Mouse (Mus musculus) liver, postnatal 0 days (tissue): ENCODE results near the gene Fcf1. TPM values are rescaled to one million over a fixed set of nuclear protein-coding genes. Genes with fewer than 3 reads are reported as not detected.

Experiments used
- ATAC-seq: fragments of 200-750 bp; cut with Nextera tagmentation; 2 replicates; pipeline ENCODE4 v1.8.0; 2017; ENCODE audit warnings: mild to moderate bottlenecking, moderate library complexity
- DNase-seq: peaks from one replicate; pipeline ENCODE4 v3.0.0-alpha.2; 2016
- H3K27ac ChIP-seq: fragments of 300-500 bp; sonication (generic); 2 replicates; pipeline ENCODE4 v1.5.1; 2014; ENCODE audit warnings: antibody characterized with exemption, moderate library complexity, mild to moderate bottlenecking, low read depth
- H3K27me3 ChIP-seq: fragments of 300-500 bp; sonication (generic); 2 replicates; pipeline ENCODE4 v1.6.1; 2014; ENCODE audit warnings: low read length, control low read depth, mixed read lengths; ENCODE audit not compliant: insufficient read depth
- H3K36me3 ChIP-seq: fragments of 300-500 bp; sonication (generic); replicated peaks from 2 replicates; pipeline ENCODE4 v1.6.1; 2014; ENCODE audit warnings: mild to moderate bottlenecking, control low read depth, low read length, moderate library complexity, mixed read lengths; ENCODE audit not compliant: insufficient read depth
- H3K4me1 ChIP-seq: fragments of 300-500 bp; sonication (generic); 2 replicates; pipeline ENCODE4 v1.6.1; 2014; ENCODE audit warnings: antibody characterized with exemption, mild to moderate bottlenecking, control low read depth; ENCODE audit not compliant: insufficient read depth
- H3K4me2 ChIP-seq: fragments of 300-500 bp; sonication (generic); 2 replicates; pipeline ENCODE4 v1.6.1; 2014; ENCODE audit warnings: low read depth, mild to moderate bottlenecking, low read length, moderate library complexity, mixed read lengths
- H3K4me3 ChIP-seq: fragments of 300-500 bp; sonication (generic); 2 replicates; pipeline ENCODE4 v1.5.1; 2014; ENCODE audit warnings: low read depth, low read length
- H3K9ac ChIP-seq: fragments of 300-500 bp; sonication (generic); replicated peaks from 2 replicates; pipeline ENCODE4 v1.6.1; 2014; ENCODE audit warnings: mild to moderate bottlenecking, moderate library complexity
- H3K9me3 ChIP-seq: fragments of 300-500 bp; sonication (generic); 2 replicates; pipeline ENCODE4 v1.6.1; 2016; ENCODE audit warnings: mild to moderate bottlenecking, control low read depth, low read length, mixed read lengths
- CTCF ChIP-seq: sonication (generic); IDR thresholded peaks from 2 replicates; pipeline ENCODE4 v1.5.1; 2016; ENCODE audit warnings: antibody characterized with exemption, low read depth
- EP300 ChIP-seq: IDR thresholded peaks from 2 replicates; pipeline ENCODE4 v1.6.1; 2016; ENCODE audit warnings: antibody characterized with exemption, low read depth, mild to moderate bottlenecking
- WGBS: fragments of 180-500 bp; shearing (Covaris S2); extraction: QIAGEN DNeasy Blood & Tissue Kit; methylation state at CpG from one replicate; pipeline ENCODE4 v1.1.7; 2014; ENCODE audit not compliant: insufficient replicate concordance; 5-methylcytosine and 5-hydroxymethylcytosine counted together
- polyA plus RNA-seq: library from polyadenylated mRNA; unstranded; fragments of >200 nt; fragmentation: Nextera tagmentation; extraction: Ambion mirVana; gene quantifications from 2 replicates; pipeline ENCODE4 v1.2.1, GENCODE M21; 2015

The Fcf1 gene
- polyA plus RNA-seq, result 66.0 and 74.5 TPM in 2 replicates

DNA sequence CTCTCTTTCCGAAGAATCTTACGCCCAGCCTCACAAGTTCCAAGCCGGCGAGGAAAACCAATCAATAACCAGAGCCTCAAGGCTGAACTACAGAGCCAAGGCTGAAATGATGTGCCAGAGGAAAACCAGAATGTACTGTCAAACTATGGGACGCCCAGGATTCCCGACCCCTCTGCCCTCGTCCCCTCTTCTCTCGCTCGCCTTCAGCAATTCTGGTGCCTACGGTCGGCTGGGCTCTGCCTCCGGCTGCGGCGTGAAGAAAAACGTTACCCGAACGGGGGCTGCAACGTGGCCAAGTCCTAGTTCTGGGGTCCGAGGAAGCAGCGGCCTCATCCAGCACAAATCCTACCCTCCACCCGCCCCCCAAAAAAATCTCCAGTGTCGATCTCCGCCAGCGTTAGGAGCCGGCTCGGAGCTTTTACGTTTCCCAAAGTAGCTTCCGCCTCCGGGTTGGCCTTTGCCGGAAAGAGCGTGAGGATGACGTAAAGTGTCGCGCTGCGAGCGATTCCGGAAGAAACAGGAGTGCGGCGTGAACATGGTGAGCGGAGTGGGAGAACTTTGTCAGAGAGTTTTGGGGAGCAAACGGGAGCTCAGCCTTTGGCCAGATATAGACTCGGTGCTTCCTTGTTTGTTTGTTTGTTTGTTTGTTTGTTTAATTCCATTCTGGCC is at the start of gene Fcf1, which contains the start of gene Arel1:
TSS of gene Fcf1 (plus strand) at position 470 of the 669 bp plus-strand sequence.
TSS of gene Arel1 (minus strand) at position 473 of the 669 bp plus-strand sequence.
- H3K27ac ChIP-seq, result peak within 1 kb of the TSS; percentile 88
- peak within 1 kb of the TSS; percentile 79 for H3K4me3 ChIP-seq
- H3K36me3 ChIP-seq, result peaks cover 29% of the 10 kb centered on the region
- peak; percentile 84 for ATAC-seq
- H3K4me1 ChIP-seq, result peaks cover 12% of the 10 kb centered on the region
- WGBS, result under 1% methylated on average over 42 of the region's 42 CpGs
- H3K27me3 ChIP-seq, result no peaks in the 10 kb centered on the region
- H3K4me2 ChIP-seq, result peak within 1 kb of the TSS; percentile 73
- peak; percentile 93 for DNase-seq
- H3K9ac ChIP-seq, result peak within 1 kb of the TSS; percentile 91
- H3K9me3 ChIP-seq, result no peaks in the 10 kb centered on the region
- TF ChIP-seq CTCF (no peak), EP300 (0 out of 2 replicates have a peak, but pooled peaks have one; percentile 39)

DNA sequence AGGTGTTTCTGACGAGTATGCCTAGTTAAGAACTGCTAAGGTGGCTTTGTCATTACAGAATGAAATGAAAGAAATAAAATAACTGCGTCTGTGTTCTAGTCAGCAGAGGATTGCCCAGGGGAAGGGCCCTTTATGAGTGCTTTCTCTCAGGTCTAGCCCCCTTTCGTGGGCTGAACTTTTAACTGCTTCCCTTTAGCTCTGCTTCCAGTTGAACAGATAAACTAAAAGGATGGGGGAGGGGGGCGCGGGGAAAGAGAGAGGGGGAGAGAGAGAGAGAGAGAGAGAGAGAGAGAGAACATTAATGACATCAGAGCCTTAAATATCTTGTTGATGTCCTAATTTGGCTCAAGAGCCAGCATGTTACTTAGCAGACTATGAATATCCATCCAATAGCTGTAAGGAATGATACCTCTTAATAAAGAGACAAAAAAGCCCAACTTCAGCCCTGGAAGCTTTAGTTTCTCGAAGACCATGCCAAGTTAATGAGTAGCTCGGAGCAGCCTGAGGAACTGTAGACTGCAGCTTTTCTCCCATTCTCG is 48.7 kb upstream of the Fcf1 start:
- Histone ChIP-seq H3K4me3 (no peak overlapping the region), H3K27ac (no peak overlapping the region), H3K36me3 (peaks cover 85% of the 10 kb centered on the region)

DNA sequence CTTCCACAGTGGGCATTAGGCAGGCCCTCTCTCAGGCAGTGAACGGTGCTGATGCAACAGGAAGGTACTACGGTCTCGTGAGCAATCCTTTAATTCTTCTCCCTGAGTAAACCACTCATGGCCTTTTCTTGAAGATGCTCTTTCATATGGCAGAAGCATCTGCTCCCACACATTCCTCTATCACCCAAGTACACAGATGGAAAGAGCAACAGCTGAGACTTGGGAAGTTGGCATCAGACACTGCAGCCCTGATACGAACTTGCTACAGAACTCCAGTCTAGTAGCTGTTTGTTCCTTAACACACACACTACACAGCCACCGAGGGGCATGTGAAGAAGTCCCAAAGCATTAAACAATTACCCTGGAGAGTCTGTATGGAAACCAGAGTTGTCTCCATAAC is 46.4 kb upstream of the Fcf1 start:
- H3K27me3 ChIP-seq, result no peaks in the 10 kb centered on the region
- no peak overlapping the region for H3K9ac ChIP-seq
- no peak for TF ChIP-seq EP300
- no peak for TF ChIP-seq CTCF
- no peaks in the 10 kb centered on the region for H3K4me1 ChIP-seq
- ATAC-seq (no peak), DNase-seq (no peak)
- no peak overlapping the region for H3K27ac ChIP-seq
- H3K4me3 ChIP-seq, result no peak overlapping the region
- H3K36me3 ChIP-seq, result peaks cover 80% of the 10 kb centered on the region
- H3K9me3 ChIP-seq, result no peaks in the 10 kb centered on the region
- WGBS, result 88% methylated on average over 5 of the region's 5 CpGs
- H3K4me2 ChIP-seq, result no peak overlapping the region

More for the DNA sequence above, 48.7 kb upstream of the Fcf1 start:
- H3K9ac ChIP-seq, result no peak overlapping the region
- no peak for DNase-seq
- WGBS, result 83% methylated on average over 8 of the region's 8 CpGs
- H3K4me2 ChIP-seq, result no peak overlapping the region
- no peaks in the 10 kb centered on the region for H3K4me1 ChIP-seq
- no peaks in the 10 kb centered on the region for H3K27me3 ChIP-seq
- H3K9me3 ChIP-seq, result no peaks in the 10 kb centered on the region
- TF ChIP-seq CTCF (no peak), EP300 (no peak)
- no peak for ATAC-seq

DNA sequence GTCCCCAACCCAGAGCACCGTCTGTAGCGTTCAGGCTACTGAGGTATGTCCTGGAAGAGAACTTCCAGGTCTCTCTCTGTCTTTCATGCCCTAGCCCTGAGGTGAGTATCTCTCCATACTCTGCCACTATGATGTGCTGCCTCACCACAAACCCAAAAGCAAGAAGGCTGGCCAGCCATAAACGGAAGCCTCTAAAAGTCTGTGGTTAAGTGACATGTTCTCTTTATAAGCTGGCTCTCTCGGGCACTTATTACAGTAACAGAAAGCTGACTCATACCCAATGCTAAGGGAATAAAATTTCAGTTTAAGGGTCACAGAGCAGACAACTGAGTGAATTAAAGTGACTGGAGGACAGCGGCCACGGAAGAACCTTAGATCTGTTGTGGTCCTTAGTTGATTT is 44.2 kb upstream of the Fcf1 start:
- DNase-seq (no peak), ATAC-seq (no peak)
- TF ChIP-seq EP300, result no peak
- no peak for TF ChIP-seq CTCF
- Histone ChIP-seq H3K36me3 (peaks cover 80% of the 10 kb centered on the region), H3K4me2 (no peak overlapping the region), H3K27me3 (no peaks in the 10 kb centered on the region), H3K9ac (no peak overlapping the region), H3K27ac (no peak overlapping the region), H3K4me1 (no peaks in the 10 kb centered on the region), H3K4me3 (no peak overlapping the region), H3K9me3 (no peaks in the 10 kb centered on the region)
- WGBS, result 80% methylated on average over 6 of the region's 6 CpGs

DNA sequence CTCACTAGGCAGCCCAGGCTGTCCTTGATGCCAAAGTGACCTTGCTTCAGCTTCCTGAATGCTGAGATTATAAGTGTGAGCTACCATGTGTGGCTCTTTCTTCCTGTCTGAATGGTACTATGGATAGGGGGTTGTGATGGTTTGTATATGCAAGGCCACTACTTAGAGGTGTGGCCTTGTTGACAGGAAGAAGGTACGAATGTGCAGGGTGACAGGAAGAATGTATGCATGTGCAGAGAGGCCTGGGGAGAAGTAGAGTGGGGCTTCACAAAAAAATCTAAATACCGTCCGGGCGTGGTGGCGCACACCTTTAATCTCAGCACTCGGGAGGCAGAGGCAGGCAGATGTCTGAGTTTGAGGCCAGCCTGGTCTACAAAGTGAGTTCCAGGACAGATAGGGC is 38.5 kb upstream of the Fcf1 start:
- H3K36me3 ChIP-seq, result peaks cover 72% of the 10 kb centered on the region
- TF ChIP-seq CTCF (no peak), EP300 (no peak)
- H3K9ac ChIP-seq, result no peak overlapping the region
- no peaks in the 10 kb centered on the region for H3K9me3 ChIP-seq
- ATAC-seq (no peak), DNase-seq (no peak)
- no peak overlapping the region for H3K4me3 ChIP-seq
- H3K4me1 ChIP-seq, result no peaks in the 10 kb centered on the region
- no peaks in the 10 kb centered on the region for H3K27me3 ChIP-seq
- 90% methylated on average over 6 of the region's 6 CpGs for WGBS
- H3K27ac ChIP-seq, result no peak overlapping the region
- no peak overlapping the region for H3K4me2 ChIP-seq

DNA sequence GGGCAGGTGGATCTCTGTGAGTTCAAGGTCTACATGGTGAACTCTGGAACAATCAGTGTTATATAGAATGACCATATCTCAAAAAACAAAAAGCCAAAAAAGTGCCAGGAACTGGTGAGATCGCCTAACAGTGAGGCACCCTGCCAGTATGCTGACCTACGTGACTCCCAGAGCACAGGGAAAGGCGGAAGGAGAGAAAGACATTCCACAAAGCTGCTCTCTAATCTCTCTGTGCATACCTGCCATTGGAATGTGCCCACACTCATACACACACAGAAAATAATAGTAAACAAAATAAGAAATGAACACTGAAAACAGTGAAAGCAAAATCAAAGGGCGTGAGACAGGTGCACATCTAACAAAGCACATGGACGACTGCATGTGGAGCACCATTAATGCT is 35.4 kb upstream of the Fcf1 start:
- TF ChIP-seq EP300 (no peak), CTCF (no peak)
- no peaks in the 10 kb centered on the region for H3K4me1 ChIP-seq

More for the DNA sequence above, 35.4 kb upstream of the Fcf1 start:
- no peak for DNase-seq
- WGBS, result 82% methylated on average over 5 of the region's 5 CpGs
- H3K9ac ChIP-seq, result no peak overlapping the region
- H3K4me3 ChIP-seq, result no peak overlapping the region
- no peak overlapping the region for H3K4me2 ChIP-seq
- H3K27ac ChIP-seq, result no peak overlapping the region
- H3K27me3 ChIP-seq, result no peaks in the 10 kb centered on the region
- H3K9me3 ChIP-seq, result no peaks in the 10 kb centered on the region
- no peak for ATAC-seq
- H3K36me3 ChIP-seq, result peaks cover 75% of the 10 kb centered on the region
